Mouse (Mus musculus): ENCODE measurements at regions not wholly inside any gene's neighbourhood (a gene's known extent, or its start where the extent isn't known, plus 50 kb on each side); places are given as distances from the start of the nearest gene placed in this dataset.

DNA sequence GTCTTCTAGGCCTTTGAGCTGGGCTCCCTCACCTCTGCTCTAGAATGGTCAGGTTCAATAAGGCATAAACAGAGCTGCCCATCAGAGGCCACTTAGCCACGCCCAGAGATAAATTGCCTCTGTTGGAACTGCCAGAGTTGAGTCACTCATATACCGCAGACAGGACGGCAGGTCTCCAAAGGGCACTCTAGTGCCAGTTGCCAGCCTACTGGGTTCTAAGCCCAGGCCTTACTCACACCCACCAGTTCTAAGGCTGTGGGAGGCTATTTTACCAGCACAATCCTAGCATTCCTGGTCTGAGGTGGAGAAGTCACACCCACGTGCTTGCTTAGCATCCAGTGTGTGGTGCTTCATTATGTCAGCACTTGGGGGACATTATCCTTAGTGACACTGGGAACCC lies 50.6 kb upstream of the Pim1 start:
- Histone ChIP-seq H3K27ac (peak overlapping the region; percentile 92), H3K27me3 (ENCODE audit: insufficient read depth, poor library complexity, severe bottlenecking) (no peaks in the 10 kb centered on the region), H3K36me3 (no peaks in the 10 kb centered on the region), H3K9me3 (no peaks in the 10 kb centered on the region), H3K4me1 (peaks cover 78% of the 10 kb centered on the region), H3K4me3 (no peak overlapping the region)
- no peak for DNase-seq (ENCODE audit: low spot score)
- 53% methylated on average over 4 of the region's 4 CpGs for WGBS

DNA sequence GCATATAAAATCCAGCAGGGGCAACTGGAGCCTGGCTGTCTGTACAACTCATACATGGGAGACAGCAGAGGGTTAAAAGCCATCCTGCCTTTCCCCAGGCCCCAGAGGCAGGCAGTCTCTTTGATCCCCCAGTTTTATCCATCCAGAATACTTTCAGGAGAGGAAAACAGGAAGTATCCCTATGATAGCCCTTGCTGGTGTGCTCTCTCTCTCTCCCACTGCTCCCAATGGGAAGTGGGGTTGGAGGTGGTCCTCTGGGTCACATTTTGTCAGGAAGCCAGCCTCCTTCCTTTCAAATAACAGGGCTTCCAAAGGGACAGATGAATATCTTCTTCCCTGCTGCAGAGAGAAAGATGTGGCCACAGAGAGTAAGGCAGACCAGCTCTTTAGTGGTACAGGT lies 50.1 kb upstream of the Pim1 start:
- Histone ChIP-seq H3K27me3 (ENCODE audit: insufficient read depth, poor library complexity, severe bottlenecking) (no peaks in the 10 kb centered on the region), H3K36me3 (no peaks in the 10 kb centered on the region), H3K4me1 (peaks cover 78% of the 10 kb centered on the region), H3K27ac (peak overlapping the region; percentile 92), H3K4me3 (no peak overlapping the region), H3K9me3 (no peaks in the 10 kb centered on the region)
- DNase-seq (ENCODE audit: low spot score), result no peak
